Mouse (Mus musculus) forebrain, embryonic 14.5 days (tissue): ENCODE results near the gene Zfp229. TPM values are rescaled to one million over a fixed set of nuclear protein-coding genes. Genes with fewer than 3 reads are reported as not detected.

Experiments used
- polyA plus RNA-seq: library from polyadenylated mRNA; unstranded; fragments of >200 nt; fragmentation: Nextera tagmentation; extraction: Ambion mirVana; gene quantifications from 2 replicates; pipeline ENCODE4 v1.2.1, GENCODE M21; 2014

Zfp229 gene
- polyA plus RNA-seq, 1 experiment from 2014 or later, result 6.5 TPM

Other genes with a start within 250 kb of the Zfp229 start
- gene Zfp53, start 241.8 kb upstream of the Zfp229 start, polyA plus RNA-seq, result 9.3 and 11.6 TPM in 2 replicates
- 1.4 and 1.9 TPM in 2 replicates for gene Zfp52, start 195.3 kb upstream of the Zfp229 start, polyA plus RNA-seq
- 22.7 and 23.0 TPM in 2 replicates for gene Zfp948, start 163.8 kb upstream of the Zfp229 start, polyA plus RNA-seq
- 11.8 and 14.8 TPM in 2 replicates for gene Zfp983, start 80.2 kb upstream of the Zfp229 start, polyA plus RNA-seq
- gene Gm10226, start 38.9 kb upstream of the Zfp229 start, polyA plus RNA-seq, result 22.1 and 23.7 TPM in 2 replicates
- gene Zfp760, start 23.1 kb upstream of the Zfp229 start, polyA plus RNA-seq, result 19.9 and 21.8 TPM in 2 replicates
- 3.8 and 4.0 TPM in 2 replicates for gene Zfp820, start 115.0 kb downstream of the Zfp229 start, polyA plus RNA-seq
- gene Zfp995, start 179.1 kb downstream of the Zfp229 start, polyA plus RNA-seq, result 14.0 and 14.1 TPM in 2 replicates
- gene Zfp942, start 231.7 kb downstream of the Zfp229 start, polyA plus RNA-seq, result 21.4 and 28.3 TPM in 2 replicates
- gene Zfp943, start 231.8 kb downstream of the Zfp229 start, polyA plus RNA-seq, result 20.7 and 26.7 TPM in 2 replicates